Mouse (Mus musculus) embryonic stem cell, embryonic (primary cell): Measurements from ENCODE around the gene Onecut1.

Source experiments
- CTCF ChIA-PET, 4 experiments: fragments of 300-600 bp in 2 of 4; fragments of 350-600 bp in 2 of 4; sonication (Branson Sonifier 250); formaldehyde crosslinking; loops; one replicate each; lab custom pipeline; 2022; ENCODE audit warnings: inconsistent platforms in 2 of 4; lab: Charles Lee
- POLR2A ChIA-PET, 4 experiments: fragments of 300-600 bp in 2 of 4; fragments of 350-600 bp in 2 of 4; sonication (Branson Sonifier 250); formaldehyde crosslinking; loops; one replicate each; lab custom pipeline; 2022; ENCODE audit warnings: antibody characterized with exemption in 4 of 4, inconsistent platforms in 1 of 4; lab: Charles Lee

The Onecut1 gene

GRCm38 (mm10) chr9:74923291-74923977 is 61.7 kb downstream of the Onecut1 start:
- ChIA-PET POLR2A (interaction anchor here in 2 of 4 experiments (0.6 to 0.7 kb wide), 2 partner anchors 9 to 14 kb away, joined by 3 read pairs; no protein-coding TSS in a partner anchor), CTCF (interaction anchor here in 2 of 4 experiments (0.6 to 1.4 kb wide), 2 partner anchors 28 to 804 kb away, joined by 3 read pairs; no protein-coding TSS in a partner anchor)

- POLR2A ChIA-PET = interaction anchor here in 2 of 4 experiments (0.8 to 0.9 kb wide), 2 partner anchors 16 to 80 kb away, joined by 3 read pairs; no protein-coding TSS in a partner anchor
Observed at GRCm38 (mm10) chr9:74925220-74925769, 63.6 kb downstream of the Onecut1 start.

GRCm38 (mm10) chr9:74929981-74930423 is 68.3 kb downstream of the Onecut1 start:
- ChIA-PET CTCF (interaction anchor here in 1 of 4 experiments (0.8 kb wide), 1 partner anchor 25 kb away, joined by 3 read pairs; no protein-coding TSS in a partner anchor), POLR2A (interaction anchor here in 1 of 4 experiments (0.7 to 1.7 kb wide), 2 partner anchors 21 to 1370 kb away, joined by 3 to 5 read pairs; no protein-coding TSS in a partner anchor)

More at GRCm38 (mm10) chr9:74925220-74925769, 63.6 kb downstream of the Onecut1 start:
- CTCF ChIA-PET = no interaction called here

GRCm38 (mm10) chr9:74930653-74931052 is 68.9 kb downstream of the Onecut1 start:
- ChIA-PET CTCF (no interaction called here), POLR2A (interaction anchor here in 1 of 4 experiments (0.7 to 1.7 kb wide), 2 partner anchors 22 to 1370 kb away, joined by 3 to 5 read pairs; no protein-coding TSS in a partner anchor)

- ChIA-PET CTCF (no interaction called here), POLR2A (no interaction called here)
Observed at GRCm38 (mm10) chr9:74935289-74935688, 73.6 kb downstream of the Onecut1 start.

- POLR2A ChIA-PET = no interaction called here
- CTCF ChIA-PET = no interaction called here
Observed at GRCm38 (mm10) chr9:74937761-74938160, 76.0 kb downstream of the Onecut1 start.

- POLR2A ChIA-PET = interaction anchor here in 1 of 4 experiments (0.6 kb wide), 1 partner anchor 34 kb away, joined by 7 read pairs; no protein-coding TSS in a partner anchor
Observed at GRCm38 (mm10) chr9:74938670-74939534, 77.2 kb downstream of the Onecut1 start.

More at GRCm38 (mm10) chr9:74938670-74939534, 77.2 kb downstream of the Onecut1 start:
- CTCF ChIA-PET = interaction anchor here in 1 of 4 experiments (1.3 kb wide), 1 partner anchor 34 kb away, joined by 4 read pairs; no protein-coding TSS in a partner anchor
